Mouse (Mus musculus) lung, adult 2 months (tissue): Measurements from ENCODE around the gene Slc25a17. TPM values are rescaled to one million over a fixed set of nuclear protein-coding genes. Genes with fewer than 3 reads are reported as not detected.

Experiments
- DNase-seq: peaks from one replicate; pipeline ENCODE4 v3.0.0; 2022
- H3K4me1 ChIP-seq: fragments of 200-500 bp; 2 replicates; pipeline ENCODE4 v1.6.1; 2011; ENCODE audit warnings: low read length; ENCODE audit not compliant: control insufficient read depth, insufficient read depth
- H3K4me3 ChIP-seq: fragments of 200-500 bp; replicated peaks from 2 replicates; pipeline ENCODE3; 2011; ENCODE audit warnings: low read depth, mild to moderate bottlenecking, control low read depth, low read length; ENCODE audit errors: extremely low read depth
- CTCF ChIP-seq: fragments of 200-500 bp; IDR thresholded peaks from 2 replicates; pipeline ENCODE4 v1.5.1; 2011; ENCODE audit warnings: mild to moderate bottlenecking, low read length, control low read depth; ENCODE audit not compliant: insufficient read depth
- POLR2A ChIP-seq: fragments of 200-500 bp; IDR thresholded peaks from 2 replicates; pipeline ENCODE4 v1.6.1; 2011; ENCODE audit warnings: low read depth, mild to moderate bottlenecking, control low read depth, low read length, borderline replicate concordance; ENCODE audit errors: extremely low read depth
- WGBS: fragments of 180-500 bp; shearing (Covaris S2); methylation state at CpG from one replicate; pipeline ENCODE4 v1.1.7; 2018; 5-methylcytosine and 5-hydroxymethylcytosine counted together
- polyA plus RNA-seq: library from polyadenylated mRNA; depleted of rRNA; stranded (reverse); fragments of >200 nt; gene quantifications from 2 replicates; pipeline ENCODE4 v1.2.3, GENCODE M21; 2012

The Slc25a17 gene
- polyA plus RNA-seq, 1 experiment = 44.2 TPM

DNA sequence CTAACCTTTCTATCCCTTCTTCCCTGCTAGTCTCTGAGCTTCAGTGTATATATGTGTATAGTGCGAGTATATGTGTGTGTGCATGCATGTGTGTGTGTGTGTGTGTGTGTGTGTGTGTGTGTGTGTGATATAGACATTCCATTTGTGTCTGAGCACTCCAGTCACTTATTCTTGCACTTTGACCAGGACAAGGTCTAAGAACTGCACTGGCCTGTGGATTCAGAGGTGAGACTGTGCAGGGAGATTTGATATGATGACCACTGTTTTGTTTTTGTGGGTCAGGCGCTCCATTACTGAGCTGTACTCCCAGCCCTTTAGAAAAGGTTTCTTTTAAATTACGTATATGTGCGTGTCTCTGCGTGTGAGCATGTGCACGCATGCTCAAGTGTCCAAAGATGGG lies 54.1 kb downstream of the Slc25a17 start:
- Histone ChIP-seq H3K4me3 (no peak overlapping the region), H3K4me1 (peaks cover 2% of the 10 kb centered on the region)
- TF ChIP-seq POLR2A (no peak), CTCF (no peak)
- no peak for DNase-seq
- 97% methylated on average over 6 of the region's 6 CpGs for WGBS

DNA sequence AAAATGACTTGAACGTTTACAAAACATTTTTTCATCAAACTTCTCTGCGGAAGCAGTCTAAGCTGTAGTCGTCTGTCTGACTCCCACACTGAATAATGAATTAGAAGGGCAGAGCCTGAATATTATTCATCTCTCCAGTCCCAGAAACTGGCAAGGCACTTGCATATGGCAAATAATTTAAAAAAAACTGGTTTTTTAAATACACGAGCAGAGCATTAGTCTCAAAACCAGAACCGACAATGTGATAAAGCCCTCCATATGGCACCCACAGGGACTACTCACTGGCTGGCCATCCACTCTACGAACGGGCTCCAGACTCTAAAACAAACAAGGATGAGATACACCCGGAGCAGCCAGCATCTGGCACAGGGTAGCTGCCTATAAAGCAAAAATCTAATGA lies 55.6 kb downstream of the Slc25a17 start:
- DNase-seq = no peak
- Histone ChIP-seq H3K4me1 (peaks cover 2% of the 10 kb centered on the region), H3K4me3 (no peak overlapping the region)
- TF ChIP-seq CTCF (no peak), POLR2A (no peak)
- 54% methylated on average over 8 of the region's 8 CpGs for WGBS

DNA sequence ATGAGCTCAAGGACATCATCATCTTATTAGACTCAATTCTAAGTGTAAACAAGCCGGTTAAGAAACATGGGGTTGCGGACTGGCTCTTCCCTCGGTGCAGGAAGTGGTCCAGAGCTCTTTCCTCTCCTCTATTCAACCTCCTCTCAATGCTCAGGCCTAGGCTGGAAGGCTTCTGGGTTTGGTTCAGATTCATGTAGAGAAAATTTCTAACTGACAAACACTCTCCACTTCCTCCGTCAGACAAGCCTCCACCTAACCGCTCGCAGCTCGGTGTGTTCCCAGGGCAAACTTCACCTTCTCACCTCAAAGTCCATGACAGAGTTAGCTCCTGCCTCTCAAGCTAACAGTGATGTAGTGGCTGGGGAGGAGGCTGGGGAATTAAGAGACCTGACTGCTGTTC lies 56.6 kb downstream of the Slc25a17 start:
- Histone ChIP-seq H3K4me3 (no peak overlapping the region), H3K4me1 (peaks cover 2% of the 10 kb centered on the region)
- TF ChIP-seq CTCF = no peak
- TF ChIP-seq POLR2A = no peak
- no peak for DNase-seq
- 91% methylated on average over 7 of the region's 7 CpGs for WGBS

DNA sequence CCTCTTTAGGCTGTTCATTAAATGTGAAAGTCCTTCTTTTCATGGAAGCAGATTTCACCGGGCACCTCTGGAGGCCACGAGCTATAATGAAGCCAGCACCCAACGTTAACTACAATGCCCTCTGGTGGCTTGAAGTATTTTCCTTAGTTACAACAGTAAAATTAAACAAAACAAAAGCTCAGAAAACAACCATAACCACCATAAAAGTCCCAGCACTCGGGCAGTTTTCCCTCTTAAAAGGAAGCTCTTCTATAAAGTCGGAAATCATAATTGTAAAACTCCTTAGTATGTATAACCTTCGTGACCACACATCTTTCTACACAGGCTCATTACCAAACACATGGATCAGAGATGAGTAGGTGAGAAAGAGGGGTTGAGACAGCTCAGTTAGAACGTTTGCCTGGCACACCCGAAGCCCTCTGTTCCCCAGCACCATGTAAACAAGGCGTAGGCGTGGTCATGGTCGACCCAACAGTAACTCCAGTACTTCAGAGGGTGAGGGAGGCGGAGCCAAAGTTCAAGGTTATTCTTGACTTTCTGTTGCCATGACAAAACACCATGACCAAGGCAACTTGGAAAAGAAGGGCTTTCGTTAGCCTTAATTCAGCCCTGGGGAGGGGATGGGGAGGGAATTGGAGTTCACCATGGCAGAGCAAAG lies 58.3 kb downstream of the Slc25a17 start:
- Histone ChIP-seq H3K4me3 (no peak overlapping the region), H3K4me1 (peaks cover 2% of the 10 kb centered on the region)
- peak; percentile 7 for DNase-seq
- no peak for TF ChIP-seq POLR2A
- TF ChIP-seq CTCF = 0 out of 2 replicates have a peak, but pooled peaks have one; percentile 26
- WGBS = 39% methylated on average over 13 of the region's 13 CpGs

DNA sequence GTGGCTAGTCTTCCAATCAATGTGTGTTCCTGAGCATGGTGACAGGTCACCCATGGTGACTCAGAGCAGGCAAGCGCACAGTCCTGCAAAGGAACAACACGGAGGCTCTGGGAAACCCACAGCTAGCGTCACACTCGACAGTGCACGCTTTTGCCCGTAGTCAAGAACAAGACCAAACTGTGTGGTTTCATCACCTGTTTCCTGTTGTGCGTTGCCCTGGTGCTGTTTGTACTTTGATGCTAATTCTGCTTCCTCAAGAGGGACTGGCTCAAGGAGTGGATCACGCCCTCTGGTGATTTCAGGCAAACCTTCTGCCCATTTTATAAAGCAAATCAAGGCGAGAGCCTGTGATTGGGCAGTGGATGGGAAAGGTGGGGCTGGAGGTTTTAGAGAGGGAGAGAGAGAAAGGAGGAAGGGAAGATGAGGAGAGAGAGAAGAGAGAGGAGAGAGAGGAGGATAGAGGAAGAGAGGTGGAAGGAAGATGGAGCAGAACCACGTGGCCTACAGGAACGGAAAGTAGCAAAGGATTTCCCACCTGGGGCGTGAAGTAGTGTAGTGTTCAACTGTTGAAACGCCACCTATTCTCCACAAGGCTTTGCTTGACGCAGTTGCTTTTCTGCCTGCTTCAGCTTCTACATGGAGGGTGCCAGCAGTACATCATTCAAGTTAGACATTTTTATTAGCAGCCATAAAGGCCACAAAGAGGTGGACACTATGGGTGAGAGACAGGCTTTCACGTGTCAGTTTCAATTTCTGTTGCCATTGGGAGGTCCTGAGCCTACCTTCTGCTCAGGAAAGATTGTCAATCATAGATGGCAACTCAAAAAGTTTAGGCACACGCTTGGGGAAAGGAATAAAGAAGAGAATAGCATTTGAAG lies 59.2 kb downstream of the Slc25a17 start:
- TF ChIP-seq CTCF = no peak
- no peak for TF ChIP-seq POLR2A
- no peak overlapping the region for H3K4me3 ChIP-seq
- H3K4me1 ChIP-seq = peaks cover 2% of the 10 kb centered on the region
- WGBS = 59% methylated on average over 16 of the region's 16 CpGs
- DNase-seq = peak; percentile 8

DNA sequence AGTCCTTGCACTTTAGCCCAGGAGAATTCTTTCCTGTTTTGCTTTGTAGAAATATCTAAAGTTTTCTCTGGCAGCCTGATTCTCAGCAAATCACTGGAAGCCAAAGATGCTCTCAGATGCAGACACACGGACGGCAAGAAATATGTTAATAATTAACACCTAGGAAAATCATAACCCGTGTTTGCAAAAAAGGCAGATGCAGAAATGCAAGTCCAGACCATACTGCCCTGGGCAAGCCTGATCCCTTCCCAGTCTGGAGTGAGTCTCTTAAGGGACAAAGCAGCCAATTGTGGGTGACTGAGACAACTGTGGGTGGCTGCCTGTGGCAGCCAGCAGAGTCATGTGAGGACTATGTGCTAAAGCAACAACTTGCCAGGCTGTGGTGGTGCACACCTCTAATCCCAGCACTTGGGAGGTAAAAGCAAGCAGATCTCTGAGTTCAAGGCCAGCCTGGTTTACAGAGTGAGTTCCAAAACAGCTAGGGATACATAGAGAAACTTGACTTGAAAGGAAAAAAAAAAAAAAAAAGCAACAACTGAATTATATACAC lies 60.0 kb downstream of the Slc25a17 start:
- DNase-seq = no peak
- 65% methylated on average over 3 of the region's 3 CpGs for WGBS
- Histone ChIP-seq H3K4me1 (peaks cover 2% of the 10 kb centered on the region), H3K4me3 (no peak overlapping the region)
- TF ChIP-seq CTCF = no peak
- TF ChIP-seq POLR2A = no peak

DNA sequence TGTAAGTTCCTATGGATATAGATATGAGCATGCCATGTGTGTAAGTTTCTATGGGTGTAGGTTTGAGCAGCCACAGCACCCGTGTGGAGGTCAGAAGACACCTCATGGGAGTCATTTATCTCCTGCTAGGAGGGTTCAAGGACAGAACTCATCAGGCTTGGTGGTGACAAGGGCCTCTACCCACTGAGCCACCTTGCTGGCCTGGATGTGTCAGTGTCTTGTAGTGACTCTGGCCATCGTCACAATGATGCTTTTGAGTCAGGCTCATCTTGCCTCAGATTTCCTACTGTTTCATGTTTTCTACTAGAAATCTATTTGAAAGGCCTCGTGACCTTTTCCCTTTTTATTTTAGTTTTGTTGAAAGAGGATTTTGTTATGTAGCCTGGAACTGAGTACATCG lies 61.1 kb downstream of the Slc25a17 start:
- no peak for DNase-seq
- TF ChIP-seq POLR2A = no peak
- TF ChIP-seq CTCF = no peak
- H3K4me3 ChIP-seq = no peak overlapping the region
- 90% methylated on average over 4 of the region's 4 CpGs for WGBS
- H3K4me1 ChIP-seq = peaks cover 2% of the 10 kb centered on the region

DNA sequence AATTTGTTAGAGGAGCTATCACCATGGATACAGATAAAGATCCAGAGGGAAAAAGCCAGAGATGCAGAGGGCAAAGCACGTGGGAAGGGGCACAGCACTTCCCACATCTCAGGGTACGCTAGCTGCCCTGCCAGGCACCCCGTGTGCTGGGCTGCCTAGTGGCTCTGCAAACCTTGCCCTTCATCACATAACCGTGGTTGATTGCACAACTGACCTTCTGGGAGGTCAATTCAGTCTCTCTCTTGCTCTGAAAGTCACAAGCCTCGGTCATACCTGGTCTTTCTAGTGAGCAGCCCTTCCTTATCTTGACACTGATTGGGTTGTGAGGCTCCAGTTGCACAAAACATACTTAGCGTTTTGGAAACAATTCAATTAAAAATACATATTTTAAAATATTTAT lies 62.4 kb downstream of the Slc25a17 start:
- H3K4me1 ChIP-seq = peaks cover 2% of the 10 kb centered on the region
- no peak for DNase-seq
- WGBS = 69% methylated on average over 6 of the region's 6 CpGs
- H3K4me3 ChIP-seq = no peak overlapping the region
- TF ChIP-seq POLR2A (no peak), CTCF (no peak)

DNA sequence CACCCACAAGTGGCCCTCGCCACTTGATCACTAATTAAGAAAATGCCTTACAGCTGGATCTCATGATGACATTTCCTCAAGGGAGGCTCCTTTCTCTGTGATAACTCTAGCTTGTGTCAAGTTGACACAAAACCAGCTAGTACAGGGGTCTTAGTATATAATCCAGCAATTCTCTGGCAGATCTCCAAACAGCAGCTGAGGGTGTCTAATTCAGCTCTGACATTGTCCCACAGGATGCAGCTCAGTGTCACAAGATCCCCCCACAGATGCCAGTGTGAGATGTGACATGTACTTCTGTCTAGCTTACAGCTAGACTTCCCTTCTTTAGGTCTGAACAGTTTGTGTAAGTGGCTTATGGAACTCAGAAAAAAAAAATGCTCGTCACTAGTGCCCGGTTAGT lies 63.1 kb downstream of the Slc25a17 start:
- H3K4me3 ChIP-seq = no peak overlapping the region
- H3K4me1 ChIP-seq = peaks cover 2% of the 10 kb centered on the region
- DNase-seq = no peak
- no peak for TF ChIP-seq CTCF
- WGBS = 79% methylated on average over 3 of the region's 3 CpGs

DNA sequence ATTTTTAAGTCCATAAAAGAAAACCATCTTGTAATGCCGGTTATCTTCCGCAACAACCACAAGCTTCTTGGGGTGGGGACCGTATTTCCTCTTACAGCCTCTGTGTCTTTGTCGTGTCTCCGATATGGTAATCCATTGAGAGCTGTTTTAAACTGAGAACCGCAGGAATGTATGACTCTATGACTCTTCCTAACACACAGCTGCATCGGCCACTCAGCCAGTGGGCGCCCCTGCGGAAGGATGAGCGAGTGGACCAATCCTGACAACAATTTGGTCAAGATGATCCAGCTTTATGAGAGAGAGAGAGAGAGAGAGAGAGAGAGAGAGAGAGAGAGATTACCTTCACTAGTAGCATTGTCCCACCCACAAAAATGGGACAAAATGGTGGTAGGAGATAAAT lies 65.7 kb downstream of the Slc25a17 start:
- 83% methylated on average over 10 of the region's 10 CpGs for WGBS
- no peak for DNase-seq
- H3K4me1 ChIP-seq = no peaks in the 10 kb centered on the region
- no peak overlapping the region for H3K4me3 ChIP-seq
- TF ChIP-seq CTCF (no peak), POLR2A (no peak)
